Mouse (Mus musculus) neutrophil, adult 5-6 weeks (primary cell): Measurements from ENCODE around the gene Smyd3. TPM values are rescaled to one million over a fixed set of nuclear protein-coding genes. Genes with fewer than 3 reads are reported as not detected.
"Not testable (repeated sequence)": the region's sequence is repeated elsewhere in the genome, so short reads cannot be mapped to it uniquely, and the experiment has no call there.

ENCODE experiments used
- ATAC-seq: fragments of 151-379, 151-347 bp; 2 replicates; pipeline ENCODE4 v1.8.0; 2017; ENCODE audit warnings: mild to moderate bottlenecking, moderate TSS enrichment; ENCODE audit not compliant: insufficient number of reproducible peaks, poor library complexity, low FRiP score, severe bottlenecking; ENCODE audit errors: extremely low read depth
- total RNA-seq: library from RNA; stranded (forward); fragments of 200-1000 nt; gene quantifications from 2 replicates; pipeline ENCODE4 v1.2.3, GENCODE M21; 2017

The Smyd3 gene
- total RNA-seq, 1 experiment from 2014 or later: 24.8 TPM

- ATAC-seq: no peak
Observed at GRCm38 (mm10) chr1:179339066-179339465, 178.8 kb downstream of the Smyd3 start.

GRCm38 (mm10) chr1:179337529-179337928, 180.3 kb downstream of the Smyd3 start:
- ATAC-seq: no peak

- no peak for ATAC-seq
Observed at GRCm38 (mm10) chr1:179326965-179327308, 190.9 kb downstream of the Smyd3 start.

GRCm38 (mm10) chr1:179326262-179326964, 191.4 kb downstream of the Smyd3 start:
- ATAC-seq: no peak

- ATAC-seq: no peak
Observed at GRCm38 (mm10) chr1:179324271-179324670, 193.6 kb downstream of the Smyd3 start.

- ATAC-seq: no peak
Observed at GRCm38 (mm10) chr1:179313618-179314017, 204.2 kb downstream of the Smyd3 start.

GRCm38 (mm10) chr1:179309487-179309886, 208.4 kb downstream of the Smyd3 start:
- ATAC-seq: no peak

GRCm38 (mm10) chr1:179302446-179303230, 215.2 kb downstream of the Smyd3 start:
- no peak for ATAC-seq

GRCm38 (mm10) chr1:179295626-179296025, 222.2 kb downstream of the Smyd3 start:
- no peak for ATAC-seq

GRCm38 (mm10) chr1:179293772-179294353, 224.0 kb downstream of the Smyd3 start:
- no peak for ATAC-seq

GRCm38 (mm10) chr1:179290181-179290580, 227.7 kb downstream of the Smyd3 start:
- ATAC-seq: not testable (repeated sequence)

GRCm38 (mm10) chr1:179289744-179290143, 228.1 kb downstream of the Smyd3 start:
- ATAC-seq: no peak

- ATAC-seq: no peak
Observed at GRCm38 (mm10) chr1:179286748-179287147, 231.1 kb downstream of the Smyd3 start.

- no peak for ATAC-seq
Observed at GRCm38 (mm10) chr1:179282821-179283220, 235.0 kb downstream of the Smyd3 start.

- no peak for ATAC-seq
Observed at GRCm38 (mm10) chr1:179281401-179282121, 236.3 kb downstream of the Smyd3 start.

GRCm38 (mm10) chr1:179279116-179279515, 238.7 kb downstream of the Smyd3 start:
- ATAC-seq: no peak

GRCm38 (mm10) chr1:179277346-179277745, 240.5 kb downstream of the Smyd3 start:
- ATAC-seq: no peak

GRCm38 (mm10) chr1:179276866-179277265, 241.0 kb downstream of the Smyd3 start:
- ATAC-seq: no peak

- ATAC-seq: no peak
Observed at GRCm38 (mm10) chr1:179272926-179273325, 244.9 kb downstream of the Smyd3 start.
